Mouse (Mus musculus): ENCODE results near the gene Cox8a. TPM values are rescaled to one million over a fixed set of nuclear protein-coding genes. Genes with fewer than 3 reads are reported as not detected.

The Cox8a gene
- polyA plus RNA-seq (2015; fragmentation: Nextera tagmentation; extraction: Ambion mirVana): 881 and 924 TPM in 2 replicates

DNA sequence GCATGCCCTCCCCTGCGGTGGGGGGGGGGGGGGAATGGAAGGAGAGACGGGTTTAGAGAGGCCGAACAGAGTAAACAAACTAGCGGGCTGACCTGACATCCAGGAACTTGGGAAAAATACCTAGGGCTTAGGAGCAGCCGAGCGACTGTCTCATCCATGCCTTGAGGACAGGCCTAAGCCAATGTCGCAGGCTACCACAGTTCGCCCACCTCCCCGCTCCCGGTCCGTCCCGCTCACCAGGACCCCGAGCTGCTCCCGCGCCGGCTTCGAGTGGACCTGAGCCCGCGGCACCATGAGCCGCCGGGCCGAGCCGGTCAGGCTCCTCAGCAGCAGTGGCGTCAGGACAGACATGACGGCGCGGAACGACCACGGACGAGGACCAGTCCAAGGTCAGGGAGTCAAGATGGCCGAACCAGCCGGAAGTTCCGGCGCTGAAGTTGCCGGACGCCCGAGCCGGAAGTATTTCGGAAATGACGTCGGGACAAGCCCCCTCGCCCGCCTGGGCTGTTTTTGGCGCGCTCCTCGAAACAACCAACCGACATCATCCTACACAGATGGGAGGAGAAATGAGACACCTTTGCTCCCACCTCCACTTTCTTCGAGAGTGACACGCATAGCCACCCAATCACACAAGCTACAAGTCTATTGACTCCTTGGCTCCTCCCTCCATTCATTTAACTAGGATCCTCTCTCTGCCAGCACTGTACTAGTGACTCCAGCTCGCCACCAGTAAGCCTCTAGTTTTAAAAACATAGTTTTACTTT lies at the start of gene Cox8a:
Gene Cox8a, minus strand, starts transcription at position 455 of the 764 bp plus-strand sequence.
- peak within 1 kb of the TSS; percentile 91 for H3K27ac ChIP-seq
- peak within 1 kb of the TSS; percentile 76 for H3K4me2 ChIP-seq
- H3K4me1 ChIP-seq (replicated peaks): peaks cover 37% of the 10 kb centered on the region
- no peaks in the 10 kb centered on the region for H3K27me3 ChIP-seq
- no peaks in the 10 kb centered on the region for H3K9me3 ChIP-seq
- H3K9ac ChIP-seq: peak within 1 kb of the TSS; percentile 82
- under 1% methylated on average over 50 of the region's 50 CpGs for WGBS
- peak; percentile 97 for ATAC-seq (ENCODE audit: low FRiP score)
- H3K36me3 ChIP-seq: peaks cover 25% of the 10 kb centered on the region
- H3K4me3 ChIP-seq: peak within 1 kb of the TSS; percentile 75

- peak overlapping the region; percentile 98 for H3K27ac ChIP-seq
- no peaks in the 10 kb centered on the region for H3K27me3 ChIP-seq
- WGBS: 26% methylated on average over 4 of the region's 4 CpGs
- peaks cover 11% of the 10 kb centered on the region for H3K36me3 ChIP-seq
- H3K4me3 ChIP-seq: no peak overlapping the region
- no peaks in the 10 kb centered on the region for H3K9me3 ChIP-seq
- peak overlapping the region; percentile 89; the same call in 1 of the 2 replicates for H3K4me2 ChIP-seq
- H3K4me1 ChIP-seq (replicated peaks): peaks cover 61% of the 10 kb centered on the region
- H3K9ac ChIP-seq: peak overlapping the region; percentile 96
- ATAC-seq (ENCODE audit: low FRiP score): no peak
These were observed 49.0 kb upstream of the Cox8a start for GRCm38 (mm10) chr19:7266421-7266831.

- Histone ChIP-seq H3K9me3 (no peaks in the 10 kb centered on the region), H3K9ac (peak overlapping the region; percentile 96), H3K4me3 (no peak overlapping the region), H3K27me3 (no peaks in the 10 kb centered on the region), H3K4me1 (replicated peaks) (peaks cover 53% of the 10 kb centered on the region), H3K27ac (peak overlapping the region; percentile 98), H3K36me3 (peaks cover 3% of the 10 kb centered on the region), H3K4me2 (0 out of 2 replicates have a peak overlapping the region, but pooled peaks have one; percentile 8)
- WGBS: 9% methylated on average over 14 of the region's 14 CpGs
- 0 out of 2 replicates have a peak, but pooled peaks have one; percentile 13 for ATAC-seq (ENCODE audit: low FRiP score)
These were observed 48.2 kb upstream of the Cox8a start for GRCm38 (mm10) chr19:7265478-7266191.

DNA sequence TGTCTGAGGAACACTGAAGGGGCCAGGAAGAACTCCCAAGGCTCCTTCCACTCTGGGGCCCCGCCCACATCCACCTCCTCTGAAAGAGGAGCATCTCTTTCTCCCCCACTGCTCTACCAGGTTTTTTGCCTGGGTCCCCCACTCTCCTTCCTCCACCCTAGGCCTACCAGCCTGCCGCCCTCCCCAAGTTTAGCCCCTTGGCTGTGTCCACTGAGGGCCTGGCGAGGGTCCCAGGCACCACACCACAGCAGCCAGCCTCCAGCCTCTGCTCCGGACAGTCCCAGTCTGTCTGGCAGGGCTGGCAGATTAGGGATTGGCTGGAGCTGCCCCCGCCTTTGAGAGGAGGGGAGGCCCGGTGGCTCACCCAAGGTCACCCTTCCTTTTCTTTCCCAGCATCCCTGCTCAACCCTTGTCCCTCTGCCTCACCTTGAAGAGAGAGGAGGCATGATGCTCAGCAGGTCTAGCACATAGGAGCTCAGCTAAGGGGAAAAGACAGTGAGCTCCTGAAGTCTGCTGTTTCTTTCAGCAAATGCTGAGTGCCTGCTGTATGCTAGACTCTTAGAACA lies 47.4 kb upstream of the Cox8a start:
- peak overlapping the region; percentile 98 for H3K27ac ChIP-seq
- no peak overlapping the region for H3K4me3 ChIP-seq
- 15% methylated on average over 6 of the region's 6 CpGs for WGBS
- no peaks in the 10 kb centered on the region for H3K36me3 ChIP-seq
- H3K4me1 ChIP-seq (replicated peaks): peaks cover 45% of the 10 kb centered on the region
- no peaks in the 10 kb centered on the region for H3K9me3 ChIP-seq
- ATAC-seq (ENCODE audit: low FRiP score): no peak
- no peak overlapping the region for H3K4me2 ChIP-seq
- no peaks in the 10 kb centered on the region for H3K27me3 ChIP-seq
- H3K9ac ChIP-seq: peak overlapping the region; percentile 96

GRCm38 (mm10) chr19:7264088-7264765 lies 46.8 kb upstream of the Cox8a start:
- Histone ChIP-seq H3K27ac (peak overlapping the region; percentile 98; the same call in 1 of the 2 replicates), H3K36me3 (no peaks in the 10 kb centered on the region), H3K9me3 (no peaks in the 10 kb centered on the region), H3K4me2 (no peak overlapping the region), H3K4me3 (no peak overlapping the region), H3K4me1 (replicated peaks) (peaks cover 39% of the 10 kb centered on the region), H3K9ac (peak overlapping the region; percentile 96), H3K27me3 (no peaks in the 10 kb centered on the region)
- no peak for ATAC-seq (ENCODE audit: low FRiP score)
- WGBS: 19% methylated on average over 9 of the region's 9 CpGs

GRCm38 (mm10) chr19:7262592-7262991 lies 45.2 kb upstream of the Cox8a start:
- no peaks in the 10 kb centered on the region for H3K27me3 ChIP-seq
- H3K9me3 ChIP-seq: no peaks in the 10 kb centered on the region
- WGBS: 94% methylated on average over 1 of the region's 1 CpGs
- H3K4me3 ChIP-seq: no peak overlapping the region
- no peaks in the 10 kb centered on the region for H3K36me3 ChIP-seq
- H3K9ac ChIP-seq: no peak overlapping the region
- H3K27ac ChIP-seq: no peak overlapping the region
- H3K4me2 ChIP-seq: no peak overlapping the region
- peaks cover 33% of the 10 kb centered on the region for H3K4me1 ChIP-seq (replicated peaks)
- ATAC-seq (ENCODE audit: low FRiP score): no peak

- Histone ChIP-seq H3K27me3 (no peaks in the 10 kb centered on the region), H3K4me2 (no peak overlapping the region), H3K27ac (no peak overlapping the region), H3K9me3 (no peaks in the 10 kb centered on the region), H3K9ac (no peak overlapping the region), H3K36me3 (no peaks in the 10 kb centered on the region), H3K4me1 (replicated peaks) (peaks cover 27% of the 10 kb centered on the region), H3K4me3 (no peak overlapping the region)
- WGBS: 97% methylated on average over 3 of the region's 3 CpGs
- ATAC-seq (ENCODE audit: low FRiP score): no peak
These were observed 44.5 kb upstream of the Cox8a start for GRCm38 (mm10) chr19:7261964-7262363.

- no peak for ATAC-seq (ENCODE audit: low FRiP score)
- H3K4me2 ChIP-seq: no peak overlapping the region
These were observed 44.1 kb upstream of the Cox8a start for GRCm38 (mm10) chr19:7261476-7261875.

GRCm38 (mm10) chr19:7257881-7258280 lies 40.5 kb upstream of the Cox8a start:
- Histone ChIP-seq H3K4me2 (no peak overlapping the region), H3K36me3 (no peaks in the 10 kb centered on the region), H3K27me3 (no peaks in the 10 kb centered on the region), H3K4me1 (replicated peaks) (no peaks in the 10 kb centered on the region), H3K4me3 (no peak overlapping the region), H3K9me3 (no peaks in the 10 kb centered on the region), H3K9ac (no peak overlapping the region), H3K27ac (no peak overlapping the region; the same call in 1 of the 2 replicates)
- 84% methylated on average over 5 of the region's 5 CpGs for WGBS
- ATAC-seq (ENCODE audit: low FRiP score): no peak; the same call in 1 of the 2 replicates

More at GRCm38 (mm10) chr19:7261476-7261875, 44.1 kb upstream of the Cox8a start:
- Histone ChIP-seq H3K4me3 (no peak overlapping the region), H3K27me3 (no peaks in the 10 kb centered on the region), H3K4me1 (replicated peaks) (peaks cover 22% of the 10 kb centered on the region), H3K36me3 (no peaks in the 10 kb centered on the region), H3K27ac (no peak overlapping the region), H3K9ac (no peak overlapping the region), H3K9me3 (no peaks in the 10 kb centered on the region)
- WGBS: 86% methylated on average over 1 of the region's 1 CpGs

DNA sequence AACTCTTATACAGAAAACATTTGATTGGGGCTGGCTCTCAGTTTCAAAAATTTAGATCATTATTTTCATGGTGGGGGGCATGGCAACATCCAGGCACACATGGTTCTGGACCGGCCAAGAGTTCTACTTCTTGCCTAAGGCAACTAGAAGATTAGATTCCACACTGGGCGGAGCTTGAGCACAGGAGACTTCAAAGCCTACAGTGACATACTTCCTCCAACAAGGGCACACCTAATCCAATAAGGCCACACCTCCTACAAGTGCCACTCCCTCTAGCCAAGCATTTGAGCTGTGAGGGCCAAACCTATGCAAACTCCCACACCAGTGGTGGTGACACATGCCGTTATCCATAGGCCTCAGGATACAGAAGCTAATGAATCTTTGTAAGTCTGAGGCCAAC lies 28.6 kb upstream of the Cox8a start:
- H3K4me3 ChIP-seq: no peak overlapping the region
- H3K4me2 ChIP-seq: no peak overlapping the region
- no peaks in the 10 kb centered on the region for H3K36me3 ChIP-seq
- H3K4me1 ChIP-seq (replicated peaks): peaks cover 4% of the 10 kb centered on the region; the same call in 1 of the 2 replicates
- peaks cover 7% of the 10 kb centered on the region; the same call in 1 of the 2 replicates for H3K27me3 ChIP-seq
- 86% methylated on average over 3 of the region's 3 CpGs for WGBS
- H3K27ac ChIP-seq: no peak overlapping the region
- no peak overlapping the region for H3K9ac ChIP-seq
- H3K9me3 ChIP-seq: no peaks in the 10 kb centered on the region
- no peak for ATAC-seq (ENCODE audit: low FRiP score)

GRCm38 (mm10) chr19:7240782-7241690 lies 23.6 kb upstream of the Cox8a start, which contains the start of gene Naa40:
TSS of gene Naa40 (minus strand) at chr19:7241183.
- under 1% methylated on average over 80 of the region's 80 CpGs for WGBS
- H3K27me3 ChIP-seq: peaks cover 7% of the 10 kb centered on the region; the same call in 1 of the 2 replicates
- peaks cover 34% of the 10 kb centered on the region for H3K4me1 ChIP-seq (replicated peaks)
- H3K36me3 ChIP-seq: peaks cover 4% of the 10 kb centered on the region; the same call in 1 of the 2 replicates
- peak within 1 kb of the TSS; percentile 90 for H3K27ac ChIP-seq
- H3K9me3 ChIP-seq: no peaks in the 10 kb centered on the region
- H3K4me2 ChIP-seq: peak within 1 kb of the TSS; percentile 91
- H3K9ac ChIP-seq: peak within 1 kb of the TSS; percentile 88
- H3K4me3 ChIP-seq: peak within 1 kb of the TSS; percentile 71
- peak; percentile 96 for ATAC-seq (ENCODE audit: low FRiP score)
